8 mouse cellular contexts compared by ENCODE assay signal in genomic region chr19:46038851-46039260, GRCm38 (mm10). TPM values are rescaled to one million over a fixed set of nuclear protein-coding genes. Genes with fewer than 3 reads are reported as not detected.
DNase-seq lines count a peak whose midpoint lies in the region; ATAC-seq and TF ChIP-seq lines count a peak whose summit lies in the region.

No protein-coding gene starts in this region.

- H3K27me3 ChIP-seq in G1E (ENCODE audit: insufficient read depth, low read length), result no peaks in the 10 kb centered on the region
- no peaks in the 10 kb centered on the region for H3K27me3 ChIP-seq in forebrain, embryonic 15.5 days
- no peaks in the 10 kb centered on the region for H3K27me3 ChIP-seq in limb, embryonic 12.5 days
- no peaks in the 10 kb centered on the region for H3K27me3 ChIP-seq in neural tube, embryonic 14.5 days (ENCODE audit: control insufficient read depth, insufficient read depth, low read length)

- WGBS in forebrain, embryonic 15.5 days, result under 1% methylated on average over 15 of the region's 17 CpGs
- 1% methylated on average over 15 of the region's 17 CpGs for whole genome bisulfite sequencing in limb, embryonic 12.5 days
- 0% methylated on average over 10 of the region's 17 CpGs for WGBS in neural tube, embryonic 14.5 days

- H3K9me3 ChIP-seq in G1E (replicated peaks), result no peaks in the 10 kb centered on the region
- H3K9me3 ChIP-seq in forebrain, embryonic 15.5 days, result no peaks in the 10 kb centered on the region
- H3K9me3 ChIP-seq in limb, embryonic 12.5 days, result no peaks in the 10 kb centered on the region
- no peaks in the 10 kb centered on the region for H3K9me3 ChIP-seq in neural tube, embryonic 14.5 days (ENCODE audit: control insufficient read depth, low read length)

- H3K4me3 ChIP-seq in G1E (ENCODE audit: low read depth, low read length), result peak overlapping the region; percentile 88
- H3K4me3 ChIP-seq in forebrain, embryonic 15.5 days, result peak overlapping the region; percentile 65
- H3K4me3 ChIP-seq in limb, embryonic 12.5 days (replicated peaks), result peak overlapping the region; percentile 95
- peak overlapping the region; percentile 89 for H3K4me3 ChIP-seq in neural tube, embryonic 14.5 days (ENCODE audit: low read depth, low read length)

- DNase-seq in heart, adult 18-20 months, result peak; percentile 27 to 40
- DNase-seq in heart, adult 9 months (ENCODE audit: low spot score in 2 of 2), result no peak
- no peak for DNase-seq in G1E (ENCODE audit: low spot score)
- no peak for DNase-seq in layer of hippocampus, adult 11-12 months (ENCODE audit: low spot score)
- no peak for DNase-seq in right cerebral cortex, postnatal 25 days

- TF ChIP-seq CTCF in G1E (IDR thresholded peaks at IDR 0.05; ENCODE audit: low read depth, low read length), result no peak

- no peak for ATAC-seq in G1E (ENCODE audit: extremely low read depth, insufficient number of reproducible peaks, low FRiP score, poor library complexity, severe bottlenecking)
- ATAC-seq in forebrain, embryonic 15.5 days (replicated peaks), result peak; percentile 6; the same call in 1 of the 2 replicates
- no peak; the same call in 1 of the 2 replicates for ATAC-seq in limb, embryonic 12.5 days (ENCODE audit: insufficient number of reproducible peaks, insufficient read depth, low FRiP score, low TSS enrichment, low read depth)
- peak; percentile 22; the same call in 1 of the 2 replicates for ATAC-seq in neural tube, embryonic 14.5 days (ENCODE audit: low read depth)

- peaks cover 86% of the 10 kb centered on the region for H3K4me1 ChIP-seq in G1E (ENCODE audit: insufficient read depth, low read depth, low read length)
- H3K4me1 ChIP-seq in forebrain, embryonic 15.5 days, result peaks cover 71% of the 10 kb centered on the region
- peaks cover 63% of the 10 kb centered on the region for H3K4me1 ChIP-seq in limb, embryonic 12.5 days (replicated peaks)
- H3K4me1 ChIP-seq in neural tube, embryonic 14.5 days (ENCODE audit: control insufficient read depth, insufficient read depth, low read length), result peaks cover 62% of the 10 kb centered on the region

- peak overlapping the region; percentile 99 for H3K4me2 ChIP-seq in forebrain, embryonic 15.5 days (replicated peaks)
- H3K4me2 ChIP-seq in limb, embryonic 12.5 days, result peak overlapping the region; percentile 98
- H3K4me2 ChIP-seq in neural tube, embryonic 14.5 days (ENCODE audit: low read depth, low read length), result peak overlapping the region; percentile 98

- peaks cover 72% of the 10 kb centered on the region for H3K36me3 ChIP-seq in G1E (replicated peaks)
- peaks cover 25% of the 10 kb centered on the region for H3K36me3 ChIP-seq in forebrain, embryonic 15.5 days
- peaks cover 33% of the 10 kb centered on the region for H3K36me3 ChIP-seq in limb, embryonic 12.5 days
- H3K36me3 ChIP-seq in neural tube, embryonic 14.5 days (ENCODE audit: control insufficient read depth, insufficient read depth, low read length), result peaks cover 22% of the 10 kb centered on the region

- H3K27ac ChIP-seq in forebrain, embryonic 15.5 days (replicated peaks), result peak overlapping the region; percentile 99
- H3K27ac ChIP-seq in limb, embryonic 12.5 days, result peak overlapping the region; percentile 99
- peak overlapping the region; percentile 92 for H3K27ac ChIP-seq in neural tube, embryonic 14.5 days (ENCODE audit: low read depth, low read length)

- peak overlapping the region; percentile 75 for H3K9ac ChIP-seq in forebrain, embryonic 15.5 days (replicated peaks)
- peak overlapping the region; percentile 97 for H3K9ac ChIP-seq in limb, embryonic 12.5 days (replicated peaks)
- H3K9ac ChIP-seq in neural tube, embryonic 14.5 days (replicated peaks; ENCODE audit: low read depth, low read length), result peak overlapping the region; percentile 90

RNA-seq across cellular contexts. Expression of gene Pprc1, which starts 5.8 kb away (rescaled TPM):
- total RNA-seq in heart, adult 18-20 months (2021), result 10 to 100 TPM; 14.2 to 14.9 TPM
- total RNA-seq in G1E (2014; fragmentation: Nextera tagmentation), result 72.0 and 132 TPM in 2 replicates
- total RNA-seq in G1E (2017), result 9.8 and 11.8 TPM in 2 replicates
- polyA plus RNA-seq in G1E (2012), result 54.8 and 73.3 TPM in 2 replicates
- polyA plus RNA-seq in forebrain, embryonic 15.5 days (2015; fragmentation: Nextera tagmentation; extraction: Ambion mirVana), result 17.8 and 20.1 TPM in 2 replicates
- polyA plus RNA-seq in limb, embryonic 12.5 days (2016; fragmentation: Nextera tagmentation; extraction: Ambion mirVana), result 32.7 and 39.1 TPM in 2 replicates
- polyA plus RNA-seq in neural tube, embryonic 14.5 days (2014; fragmentation: Nextera tagmentation; extraction: Ambion mirVana), result 21.7 and 29.3 TPM in 2 replicates

RNA-seq across cellular contexts. Expression of gene Ldb1, which starts 6.2 kb away (rescaled TPM):
- 10 to 100 TPM; 35.2 to 37.3 TPM for total RNA-seq in heart, adult 18-20 months (2021)
- 145 and 160 TPM in 2 replicates for total RNA-seq in G1E (2014; fragmentation: Nextera tagmentation)
- 68.6 and 76.6 TPM in 2 replicates for total RNA-seq in G1E (2017)
- 405 and 501 TPM in 2 replicates for polyA plus RNA-seq in G1E (2012)
- 131 TPM in 2 replicates for polyA plus RNA-seq in forebrain, embryonic 15.5 days (2015; fragmentation: Nextera tagmentation; extraction: Ambion mirVana)
- 135 and 145 TPM in 2 replicates for polyA plus RNA-seq in limb, embryonic 12.5 days (2016; fragmentation: Nextera tagmentation; extraction: Ambion mirVana)
- 93.1 and 98.6 TPM in 2 replicates for polyA plus RNA-seq in neural tube, embryonic 14.5 days (2014; fragmentation: Nextera tagmentation; extraction: Ambion mirVana)

RNA-seq across cellular contexts. Expression of gene Hps6, which starts 35.5 kb away (rescaled TPM):
- total RNA-seq in heart, adult 18-20 months (2021), result 1 to 10 TPM; 5.0 to 5.1 TPM
- total RNA-seq in G1E (2014; fragmentation: Nextera tagmentation), result 1.9 and 4.1 TPM in 2 replicates
- 7.6 and 8.0 TPM in 2 replicates for total RNA-seq in G1E (2017)
- polyA plus RNA-seq in G1E (2012), result 15.0 and 16.4 TPM in 2 replicates
- polyA plus RNA-seq in forebrain, embryonic 15.5 days (2015; fragmentation: Nextera tagmentation; extraction: Ambion mirVana), result 2.9 and 3.4 TPM in 2 replicates
- polyA plus RNA-seq in limb, embryonic 12.5 days (2016; fragmentation: Nextera tagmentation; extraction: Ambion mirVana), result 6.4 and 7.2 TPM in 2 replicates
- 1.4 and 2.4 TPM in 2 replicates for polyA plus RNA-seq in neural tube, embryonic 14.5 days (2014; fragmentation: Nextera tagmentation; extraction: Ambion mirVana)

RNA-seq across cellular contexts. Expression of gene Nolc1, which starts 36.8 kb away (rescaled TPM):
- 10 to 100 TPM; 17.9 to 19.1 TPM for total RNA-seq in heart, adult 18-20 months (2021)
- total RNA-seq in G1E (2014; fragmentation: Nextera tagmentation), result 116 and 130 TPM in 2 replicates
- 121 and 153 TPM in 2 replicates for total RNA-seq in G1E (2017)
- polyA plus RNA-seq in G1E (2012), result 145 and 147 TPM in 2 replicates
- polyA plus RNA-seq in forebrain, embryonic 15.5 days (2015; fragmentation: Nextera tagmentation; extraction: Ambion mirVana), result 77.4 and 86.3 TPM in 2 replicates
- 107 TPM in 2 replicates for polyA plus RNA-seq in limb, embryonic 12.5 days (2016; fragmentation: Nextera tagmentation; extraction: Ambion mirVana)
- 61.4 and 61.7 TPM in 2 replicates for polyA plus RNA-seq in neural tube, embryonic 14.5 days (2014; fragmentation: Nextera tagmentation; extraction: Ambion mirVana)

RNA-seq across cellular contexts. Expression of gene Armh3, which starts 40.6 kb away (rescaled TPM):
- 10 to 100 TPM; 16.2 to 17.2 TPM for total RNA-seq in heart, adult 18-20 months (2021)
- total RNA-seq in G1E (2014; fragmentation: Nextera tagmentation) (13.0 and 22.0 TPM in 2 replicates), G1E (2017) (6.7 and 7.1 TPM in 2 replicates)
- 1.6 and 1.9 TPM in 2 replicates for polyA plus RNA-seq in G1E (2012)
- polyA plus RNA-seq in forebrain, embryonic 15.5 days (2015; fragmentation: Nextera tagmentation; extraction: Ambion mirVana), result 22.8 and 24.7 TPM in 2 replicates
- polyA plus RNA-seq in limb, embryonic 12.5 days (2016; fragmentation: Nextera tagmentation; extraction: Ambion mirVana), result 19.8 and 19.9 TPM in 2 replicates
- 21.7 and 22.5 TPM in 2 replicates for polyA plus RNA-seq in neural tube, embryonic 14.5 days (2014; fragmentation: Nextera tagmentation; extraction: Ambion mirVana)

Comparison
In these comparisons a context has a peak if more than half of its experiments do, and no peak if none do; other contexts are left out.
1. DNase-seq: peak in heart, adult 18-20 months (2 of 2); none in heart, adult 9 months (0 of 2), G1E (single experiment), layer of hippocampus, adult 11-12 months (single experiment) and right cerebral cortex, postnatal 25 days (single experiment).
2. ATAC-seq: peak in forebrain, embryonic 15.5 days (single experiment) and neural tube, embryonic 14.5 days (single experiment); none in G1E (single experiment) and limb, embryonic 12.5 days (single experiment).
3. Peak in every context shown above with its lines, with median percentiles within 50 percentile points of each other: H3K4me3 ChIP-seq, H3K27ac ChIP-seq, H3K4me2 ChIP-seq and H3K9ac ChIP-seq.